Mouse (Mus musculus): ENCODE data around the gene Nfib. TPM values are rescaled to one million over a fixed set of nuclear protein-coding genes. Genes with fewer than 3 reads are reported as not detected.

The Nfib gene
- total and polyA plus RNA-seq, 3 experiments = not detected

- TF ChIP-seq GATA1 (IDR thresholded peaks at IDR 0.05; ENCODE audit: low read depth, low read length) (no peak), NRF1 (IDR thresholded peaks at IDR 0.05; ENCODE audit: insufficient read depth, low read depth, low read length, poor library complexity, severe bottlenecking) (no peak), CHD2 (IDR thresholded peaks at IDR 0.05; ENCODE audit: low read length) (no peak), MYC (IDR thresholded peaks at IDR 0.05; ENCODE audit: low read depth, low read length) (no peak), ELF1 (IDR thresholded peaks at IDR 0.05; ENCODE audit: low read depth, low read length) (no peak), USF2 (IDR thresholded peaks at IDR 0.05; ENCODE audit: borderline replicate concordance in 1 of 2, insufficient read depth in 1 of 2, low read depth in 1 of 2, low read length in 2 of 2) (no peak), E2F4 (IDR thresholded peaks at IDR 0.05; ENCODE audit: borderline replicate concordance, low read depth, low read length) (no peak), HCFC1 (IDR thresholded peaks at IDR 0.05; ENCODE audit: low read depth, low read length) (no peak), MXI1 (IDR thresholded peaks at IDR 0.05; ENCODE audit: low read depth, low read length) (no peak), RAD21 (IDR thresholded peaks at IDR 0.05; ENCODE audit: low read depth, low read length) (no peak), EP300 (IDR thresholded peaks at IDR 0.05; ENCODE audit: low read depth in 1 of 2, low read length in 2 of 2) (no peak), BHLHE40 (IDR thresholded peaks at IDR 0.05; ENCODE audit: borderline replicate concordance, low read depth, low read length) (no peak), TCF12 (IDR thresholded peaks at IDR 0.05; ENCODE audit: low read depth, low read length) (no peak), MAZ (IDR thresholded peaks at IDR 0.05; ENCODE audit: low read depth, low read length) (no peak), ZMIZ1 (IDR thresholded peaks at IDR 0.05; ENCODE audit: low read depth, low read length) (no peak), UBTF (IDR thresholded peaks at IDR 0.05; ENCODE audit: borderline replicate concordance, insufficient read depth, low read depth, low read length) (no peak), ZKSCAN1 (IDR thresholded peaks at IDR 0.05; ENCODE audit: low read depth, low read length) (no peak), MAX (IDR thresholded peaks at IDR 0.05; ENCODE audit: low read length) (no peak)
- H3K4me1 ChIP-seq (ENCODE audit: control insufficient read depth in 1 of 2, insufficient read depth in 2 of 2, low read length in 2 of 2) = no peaks in the 10 kb centered on the region
- H3K79me2 ChIP-seq (ENCODE audit: control insufficient read depth, insufficient read depth, low read length, poor library complexity) = no peaks in the 10 kb centered on the region
- no peaks in the 10 kb centered on the region for H3K36me3 ChIP-seq (ENCODE audit: control insufficient read depth in 1 of 2, insufficient read depth in 2 of 2, low read length in 2 of 2)
- H3K9ac ChIP-seq (ENCODE audit: control insufficient read depth, low read depth, low read length, poor library complexity, severe bottlenecking) = no peak overlapping the region
- no peaks in the 10 kb centered on the region for H3K27me3 ChIP-seq (ENCODE audit: control insufficient read depth in 1 of 2, insufficient read depth in 2 of 2, low read length in 2 of 2)
- no peaks in the 10 kb centered on the region for H3K9me3 ChIP-seq (replicated peaks; ENCODE audit: insufficient read depth, low read length)
- no peak overlapping the region for H3K27ac ChIP-seq (ENCODE audit: control insufficient read depth, low read depth, low read length)
- DNase-seq (ENCODE audit: low read depth, low spot score) = no peak
- H3K4me3 ChIP-seq (ENCODE audit: control insufficient read depth in 1 of 2, insufficient read depth in 1 of 2, low read depth in 2 of 2, low read length in 2 of 2) = no peak overlapping the region
Observed at GRCm38 (mm10) chr4:82371471-82371870, 334.1 kb downstream of the Nfib start.

DNA sequence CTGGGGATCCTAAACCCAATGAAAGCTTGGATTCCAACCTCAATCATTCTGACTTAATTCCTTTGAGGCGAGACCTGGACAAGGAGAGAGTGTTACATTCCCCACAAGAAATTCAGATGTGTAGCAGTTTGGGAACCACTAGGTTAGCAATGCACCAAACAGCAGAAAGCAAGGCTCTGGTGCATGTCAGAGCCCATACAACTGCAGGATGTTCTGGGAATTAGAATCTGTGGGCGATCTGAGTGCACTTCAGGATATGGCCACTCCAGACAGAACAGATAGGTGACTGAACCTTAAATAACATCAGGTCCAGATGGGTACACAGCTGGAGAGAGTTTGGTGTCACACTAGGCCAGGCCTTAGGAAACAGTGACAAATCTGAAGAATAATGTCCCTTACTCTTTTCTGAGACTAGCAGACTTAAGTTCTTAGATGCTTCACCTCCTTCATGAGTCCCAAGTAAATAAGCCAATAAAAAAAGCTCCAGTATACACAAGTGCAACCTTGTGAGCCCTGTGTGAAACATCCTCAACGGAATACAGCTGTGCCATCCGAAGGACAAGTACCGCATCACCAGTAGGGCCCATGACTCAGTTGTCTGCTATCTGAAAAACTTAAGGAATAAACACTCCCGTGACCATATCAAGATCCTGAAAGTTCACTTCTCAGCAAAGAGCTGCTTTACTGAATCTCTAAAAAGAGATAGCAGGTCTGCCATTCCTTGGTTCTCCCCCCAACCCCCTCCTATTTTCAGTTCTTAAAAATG lies 336.4 kb downstream of the Nfib start:
- TF ChIP-seq ZKSCAN1 (IDR thresholded peaks at IDR 0.05; ENCODE audit: low read depth, low read length) = no peak
- no peak for TF ChIP-seq NRF1 (IDR thresholded peaks at IDR 0.05; ENCODE audit: insufficient read depth, low read depth, low read length, poor library complexity, severe bottlenecking)
- TF ChIP-seq BHLHE40 (IDR thresholded peaks at IDR 0.05; ENCODE audit: borderline replicate concordance, low read depth, low read length) = no peak
- TF ChIP-seq ZC3H11A (IDR thresholded peaks at IDR 0.05; ENCODE audit: low read depth, low read length) = no peak
- TF ChIP-seq MAFK (IDR thresholded peaks at IDR 0.05; ENCODE audit: borderline replicate concordance, low read depth, low read length) = no peak
- TF ChIP-seq ETS1 (IDR thresholded peaks at IDR 0.05; ENCODE audit: low read depth, low read length) = no peak
- no peak for TF ChIP-seq POLR2A (IDR thresholded peaks at IDR 0.05; ENCODE audit: control insufficient read depth in 1 of 2, insufficient read depth in 1 of 2, low read depth in 1 of 2, low read length in 2 of 2, poor library complexity in 1 of 2)
- TF ChIP-seq ELF1 (IDR thresholded peaks at IDR 0.05; ENCODE audit: low read depth, low read length) = no peak
- no peak overlapping the region for H3K9ac ChIP-seq (ENCODE audit: control insufficient read depth, low read depth, low read length, poor library complexity, severe bottlenecking)
- H3K4me1 ChIP-seq (ENCODE audit: control insufficient read depth in 1 of 2, insufficient read depth in 2 of 2, low read length in 2 of 2) = no peaks in the 10 kb centered on the region
- H3K4me3 ChIP-seq (ENCODE audit: control insufficient read depth in 1 of 2, insufficient read depth in 1 of 2, low read depth in 2 of 2, low read length in 2 of 2) = no peak overlapping the region
- H3K36me3 ChIP-seq (ENCODE audit: control insufficient read depth in 1 of 2, insufficient read depth in 2 of 2, low read length in 2 of 2) = no peaks in the 10 kb centered on the region
- no peak overlapping the region for H3K27ac ChIP-seq (ENCODE audit: control insufficient read depth, low read depth, low read length)
- H3K27me3 ChIP-seq (ENCODE audit: control insufficient read depth in 1 of 2, insufficient read depth in 2 of 2, low read length in 2 of 2) = no peaks in the 10 kb centered on the region
- H3K9me3 ChIP-seq (replicated peaks; ENCODE audit: insufficient read depth, low read length) = no peaks in the 10 kb centered on the region
- no peaks in the 10 kb centered on the region for H3K79me2 ChIP-seq (ENCODE audit: control insufficient read depth, insufficient read depth, low read length, poor library complexity)
- no peak for DNase-seq (ENCODE audit: low read depth, low spot score)
